Mouse (Mus musculus): ENCODE data around the gene Lix1. TPM values are rescaled to one million over a fixed set of nuclear protein-coding genes. Genes with fewer than 3 reads are reported as not detected.

The Lix1 gene
- polyA plus RNA-seq (2012; rRNA removed) = 1.6 and 1.8 TPM in 2 replicates

DNA sequence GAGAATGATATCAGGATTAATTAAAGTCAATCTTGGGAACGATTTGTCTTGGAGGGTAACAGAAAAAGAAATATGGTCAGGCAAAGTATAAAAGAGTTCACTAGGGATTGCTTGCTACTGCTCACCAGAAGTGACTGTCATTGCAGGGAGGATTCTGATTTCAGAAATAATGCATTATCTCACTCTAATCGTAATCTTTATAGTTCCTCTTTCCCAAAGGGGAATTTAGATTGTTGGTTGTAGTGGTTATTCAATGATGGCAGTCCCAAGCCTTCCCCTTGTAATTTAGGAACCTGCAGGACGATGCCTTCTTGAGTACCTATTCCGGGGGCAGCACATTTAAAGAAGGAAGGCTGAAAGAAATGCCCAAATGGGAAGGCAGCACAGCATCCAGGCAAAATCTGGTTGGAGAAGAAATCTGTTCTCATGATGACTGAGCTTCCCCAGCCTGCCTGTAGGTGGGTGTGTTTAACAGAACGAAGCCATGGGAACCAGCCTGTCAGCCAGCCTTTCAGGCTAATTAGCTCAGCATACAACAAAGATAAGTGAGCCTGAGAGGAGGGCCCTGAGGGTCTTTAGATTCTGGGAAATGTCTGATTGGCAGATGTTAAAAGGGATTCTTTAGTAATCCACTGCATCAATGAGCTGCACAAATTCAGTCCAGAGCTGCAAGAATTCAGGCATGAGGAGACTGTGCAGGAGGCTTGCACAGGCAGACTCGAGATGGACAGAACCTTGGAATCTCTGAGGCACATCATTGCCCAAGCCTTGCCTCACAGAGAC is at the start of gene Lix1:
Gene Lix1 (plus strand): TSS at position 451 of the 783 bp plus-strand sequence.
- no peak for DNase-seq (ENCODE audit: low spot score)

DNA sequence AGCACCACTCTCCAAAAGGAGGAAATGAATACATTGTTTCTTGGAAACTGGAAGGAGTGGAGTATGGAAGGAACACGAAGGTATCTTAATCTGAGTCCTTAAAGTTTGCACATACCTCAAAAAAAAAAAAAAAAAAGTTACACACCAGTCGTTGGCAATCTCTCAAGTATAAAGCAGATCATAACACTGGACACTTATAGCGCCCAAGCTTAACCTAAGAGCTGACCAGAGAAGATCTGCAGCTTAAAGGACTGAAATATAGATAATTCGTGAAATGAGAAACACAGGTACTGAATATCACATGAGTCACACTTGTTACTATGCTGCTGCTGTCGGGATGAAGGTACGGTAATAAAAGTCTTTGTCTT is 28.9 kb upstream of the Lix1 start:
- no peak for DNase-seq (ENCODE audit: low spot score)

DNA sequence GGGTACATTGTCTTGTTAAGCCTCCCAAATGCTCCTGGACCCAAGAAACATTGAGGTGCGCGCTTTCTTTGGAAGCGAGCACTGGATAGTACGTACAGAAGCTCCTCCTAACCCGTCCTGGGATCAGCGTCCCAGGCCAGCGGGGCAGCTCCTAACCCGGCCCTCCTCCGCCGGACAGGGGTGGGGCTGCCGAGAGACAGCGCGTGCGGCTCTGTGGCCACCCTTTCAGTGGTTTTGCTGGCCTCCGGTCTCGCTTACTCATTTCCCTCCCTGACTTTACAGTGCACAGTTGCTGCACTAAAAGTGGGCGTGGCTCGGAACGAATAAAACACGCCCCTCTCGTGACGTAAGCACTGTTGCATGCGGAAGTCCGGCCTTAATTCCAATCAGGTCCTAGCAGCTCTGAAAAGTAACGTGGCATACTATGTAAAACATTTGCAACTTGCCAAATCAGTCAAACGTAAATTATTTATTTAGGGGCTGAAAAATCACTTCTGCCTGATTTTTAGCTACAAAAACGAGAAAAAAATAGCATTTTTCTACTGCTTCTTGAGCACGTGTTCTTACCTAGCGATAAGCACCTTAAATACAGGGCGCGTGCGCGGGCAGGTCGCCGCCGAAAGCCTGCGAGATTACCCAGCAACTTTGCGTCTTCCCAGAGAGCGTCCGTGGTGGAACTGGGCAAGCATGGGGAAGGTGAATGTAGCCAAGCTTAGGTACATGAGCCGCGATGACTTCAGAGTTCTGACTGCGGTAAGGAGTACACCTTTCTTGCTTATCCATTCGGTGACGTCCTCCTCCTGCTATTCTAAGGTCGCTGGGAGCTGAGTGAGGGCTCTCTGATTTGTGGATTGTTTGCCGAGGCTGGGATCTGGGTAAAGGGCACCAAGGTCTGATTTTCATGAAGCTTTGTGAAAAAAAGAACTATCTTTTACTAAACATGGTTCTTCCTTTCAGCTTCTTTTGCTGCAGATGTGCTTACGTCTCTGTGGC is 28.3 kb upstream of the Lix1 start, which contains the start of gene Riok2:
Gene Riok2 (plus strand): TSS at position 392 of the 993 bp plus-strand sequence.
- peak; percentile 72 for DNase-seq (ENCODE audit: low spot score)

DNA sequence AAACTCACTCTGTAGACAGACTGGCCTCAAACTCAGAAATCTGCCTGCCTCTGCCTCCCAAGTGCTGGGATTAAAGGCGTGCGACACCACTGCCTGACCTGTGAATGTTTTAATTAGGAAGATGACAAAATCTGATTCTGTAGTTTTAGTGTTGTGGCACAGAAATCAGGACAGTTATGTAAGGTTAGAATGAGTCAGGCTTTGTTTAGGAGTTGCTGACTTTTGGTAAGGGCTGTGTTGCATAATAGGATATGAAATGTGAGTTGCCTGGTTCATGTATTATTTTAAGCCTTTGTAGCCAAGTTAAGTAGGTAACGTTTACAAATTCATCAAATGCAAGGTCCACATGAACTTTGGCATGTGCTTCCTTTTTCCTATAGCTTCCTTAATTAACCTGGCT is 26.9 kb upstream of the Lix1 start:
- DNase-seq (ENCODE audit: low spot score) = no peak

DNA sequence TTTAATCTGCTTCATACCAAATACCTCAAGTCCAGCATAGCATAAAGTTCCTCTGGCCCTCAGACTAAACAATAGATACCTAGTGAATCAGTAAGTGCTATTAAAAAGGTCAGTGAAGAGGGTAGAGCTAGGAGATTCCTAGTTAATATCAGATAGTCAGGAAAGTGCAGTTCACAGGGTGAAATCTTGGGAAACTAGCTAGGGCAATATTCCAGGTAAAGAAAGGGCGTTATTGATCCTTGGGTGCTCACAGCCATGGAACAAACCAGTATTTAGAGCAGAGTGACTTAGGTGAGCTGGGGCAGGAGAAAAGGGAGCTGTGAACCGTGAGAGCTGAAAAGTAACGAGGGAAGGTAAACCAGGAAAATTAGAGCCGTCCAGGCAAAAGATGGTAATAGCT is 18.8 kb upstream of the Lix1 start:
- no peak for DNase-seq (ENCODE audit: low spot score)

DNA sequence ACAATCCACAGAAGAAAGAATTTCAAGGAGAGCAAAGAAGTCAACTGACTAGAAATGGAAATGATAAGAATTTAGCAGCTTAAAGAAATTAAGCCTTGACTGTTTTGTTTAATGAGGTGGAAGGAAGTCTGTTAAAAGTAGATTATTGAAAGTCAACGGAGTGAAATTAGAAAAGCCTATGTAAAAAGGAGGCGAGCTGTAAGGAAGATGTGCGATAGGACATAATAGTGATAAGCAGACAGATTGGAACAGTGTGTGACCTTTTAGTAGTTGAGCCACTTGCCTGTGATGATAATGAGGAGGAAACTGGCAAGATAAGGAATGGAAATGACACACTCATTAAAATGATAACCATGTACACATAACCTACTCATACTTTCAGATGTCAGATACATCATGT is 18.0 kb upstream of the Lix1 start:
- DNase-seq (ENCODE audit: low spot score) = no peak

DNA sequence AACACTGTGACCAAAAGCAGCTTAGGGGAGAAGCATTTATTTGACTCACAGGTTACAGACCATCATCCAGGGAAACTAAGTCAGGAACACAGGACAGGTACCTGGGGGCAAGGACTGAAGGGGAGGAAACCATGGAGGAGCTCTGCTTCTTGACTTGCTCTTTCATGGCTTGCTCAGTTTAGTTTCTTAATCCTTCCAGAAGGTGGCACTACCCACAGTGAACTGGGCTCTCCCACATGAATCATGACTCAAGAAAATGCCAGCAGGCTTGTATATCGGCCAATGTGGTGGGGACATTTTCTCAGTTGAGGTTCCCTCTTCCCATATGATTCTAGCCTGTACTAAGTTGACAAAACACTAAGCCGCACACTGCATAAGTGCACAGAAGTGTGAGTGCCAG is 16.4 kb upstream of the Lix1 start:
- no peak for DNase-seq (ENCODE audit: low spot score)

DNA sequence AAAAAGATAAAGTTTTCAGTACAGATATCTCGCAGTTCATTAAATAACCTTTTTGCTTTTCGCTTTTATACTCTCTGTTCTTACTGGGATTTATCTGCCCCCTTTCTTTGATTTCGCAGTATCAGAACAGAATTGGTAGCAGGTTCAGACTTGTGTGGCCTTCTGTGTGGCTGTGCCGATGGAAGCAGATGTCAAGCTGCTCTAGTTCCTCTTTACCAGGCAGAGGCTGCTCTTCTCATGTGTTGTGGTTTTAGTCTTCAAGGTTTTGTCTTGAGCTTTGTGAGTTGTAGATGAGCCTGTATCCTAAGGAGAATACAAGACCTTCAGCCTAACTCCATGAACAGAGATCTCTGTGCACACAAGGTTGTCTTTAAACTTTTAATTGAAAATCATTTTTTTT is 10.6 kb upstream of the Lix1 start:
- no peak for DNase-seq (ENCODE audit: low spot score)

DNA sequence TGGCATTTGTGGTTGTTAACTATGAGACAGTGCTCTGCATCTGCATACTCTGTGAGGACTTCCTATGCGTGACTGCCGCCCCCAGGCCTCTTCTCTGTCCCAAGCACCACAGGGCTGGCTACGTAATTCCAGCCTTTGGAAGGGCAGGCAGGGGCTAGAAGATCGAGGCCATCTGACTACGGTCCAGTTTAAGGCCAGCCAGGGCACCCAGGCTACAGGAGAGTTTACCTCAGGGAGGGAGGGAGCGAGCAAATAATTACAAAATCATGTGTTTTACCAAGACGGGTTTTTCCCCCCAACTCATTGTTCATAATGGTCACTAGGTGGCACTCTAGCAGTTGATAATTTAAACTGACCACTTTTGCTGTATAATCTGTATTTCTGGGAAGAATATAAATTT is 9.6 kb upstream of the Lix1 start:
- no peak for DNase-seq (ENCODE audit: low spot score)

DNA sequence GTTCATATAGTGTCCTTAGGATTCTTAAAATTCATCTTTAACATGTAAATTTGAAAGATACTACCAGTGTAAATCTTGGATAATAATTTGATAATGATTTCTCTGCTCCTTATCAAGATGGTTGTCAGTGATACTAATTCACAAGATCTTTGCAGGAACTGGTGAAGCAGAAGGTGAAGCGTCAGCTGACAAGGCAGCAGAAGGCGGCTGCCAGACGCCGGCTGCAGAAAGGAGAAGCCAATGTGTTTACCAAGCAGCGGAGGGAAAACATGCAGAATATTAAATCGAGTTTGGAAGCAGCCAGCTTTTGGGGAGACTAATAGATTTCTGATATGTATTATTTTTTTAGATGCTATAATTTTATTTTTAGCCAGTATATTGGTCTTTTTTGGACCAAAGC is 9.2 kb upstream of the Lix1 start:
- DNase-seq (ENCODE audit: low spot score) = no peak

DNA sequence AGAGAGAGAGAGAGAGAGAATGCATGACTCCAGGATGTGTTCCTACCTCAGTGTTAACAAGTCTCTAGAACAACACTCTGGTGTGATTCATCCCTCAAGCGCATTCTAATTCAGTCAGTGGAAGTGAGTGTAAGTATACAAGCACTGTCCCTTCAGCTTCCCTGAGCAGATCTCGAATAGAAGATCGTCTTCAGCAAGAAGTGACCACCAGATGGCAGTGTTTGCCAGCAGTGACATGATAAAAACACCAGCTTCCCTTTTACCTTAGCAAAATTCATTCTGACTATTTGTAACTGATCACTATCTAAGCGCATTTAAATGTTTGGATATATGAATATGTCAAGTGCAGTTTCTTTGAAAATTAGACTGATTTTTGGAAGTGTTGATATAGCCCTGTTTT is 8.1 kb upstream of the Lix1 start:
- DNase-seq (ENCODE audit: low spot score) = no peak

DNA sequence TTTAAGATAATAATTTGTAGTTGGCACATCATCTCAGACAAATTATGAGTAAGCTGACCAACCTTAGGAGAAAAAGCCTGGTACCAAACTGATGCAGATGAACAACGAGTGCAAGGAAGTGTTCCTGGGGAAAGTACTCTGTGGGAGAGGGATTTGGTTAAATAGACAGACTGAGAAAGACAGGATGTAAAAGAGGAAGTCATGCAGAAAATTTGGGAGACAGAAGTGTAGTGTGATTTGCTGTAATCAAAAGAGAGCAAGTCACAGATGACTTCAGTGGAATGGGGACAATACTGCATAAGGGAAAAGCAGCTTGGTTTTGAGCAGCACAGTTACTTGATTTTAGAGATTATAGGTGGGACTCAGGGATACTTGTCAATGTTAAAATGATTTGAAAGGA is 5.6 kb upstream of the Lix1 start:
- DNase-seq (ENCODE audit: low spot score) = no peak

DNA sequence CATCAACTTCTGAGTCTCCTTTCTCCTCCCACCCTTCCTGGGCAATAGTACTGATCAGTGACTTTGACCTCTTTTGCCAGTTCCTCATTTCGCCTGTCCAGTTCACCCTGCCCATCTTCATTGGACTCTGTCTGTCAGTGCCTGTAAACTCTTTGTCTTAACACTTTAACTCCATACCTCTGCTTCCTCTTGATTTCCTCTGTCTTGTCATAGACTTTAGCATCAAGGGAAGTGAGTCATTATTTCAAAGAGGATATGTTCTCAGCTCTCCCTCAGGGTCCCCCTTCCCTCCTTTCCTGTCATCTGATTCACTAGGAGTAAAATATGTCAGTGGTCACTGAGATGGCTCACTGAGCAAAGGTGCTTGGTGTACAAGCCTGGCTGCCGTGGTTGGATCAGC is 3.8 kb upstream of the Lix1 start:
- no peak for DNase-seq (ENCODE audit: low spot score)

DNA sequence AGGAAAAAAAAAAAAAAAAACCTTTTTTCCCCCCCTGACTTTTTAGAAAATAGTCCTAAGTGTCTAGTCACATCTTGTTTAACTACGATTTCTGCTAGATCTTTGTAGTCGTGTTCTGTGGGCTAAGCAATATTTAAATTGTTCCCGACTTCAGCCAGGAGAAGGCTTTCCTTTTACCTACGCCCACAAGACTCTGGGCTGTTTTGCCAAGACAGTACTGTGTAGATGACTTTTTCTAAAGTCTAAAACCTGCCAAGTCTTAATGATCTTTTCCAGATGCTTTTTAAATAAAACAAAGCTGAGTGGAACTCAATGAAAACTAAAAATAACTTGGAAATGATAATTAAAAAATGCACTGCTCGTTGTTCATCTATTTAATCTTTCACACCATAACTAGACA is 566 bp downstream of the Lix1 start:
- DNase-seq (ENCODE audit: low spot score) = no peak

DNA sequence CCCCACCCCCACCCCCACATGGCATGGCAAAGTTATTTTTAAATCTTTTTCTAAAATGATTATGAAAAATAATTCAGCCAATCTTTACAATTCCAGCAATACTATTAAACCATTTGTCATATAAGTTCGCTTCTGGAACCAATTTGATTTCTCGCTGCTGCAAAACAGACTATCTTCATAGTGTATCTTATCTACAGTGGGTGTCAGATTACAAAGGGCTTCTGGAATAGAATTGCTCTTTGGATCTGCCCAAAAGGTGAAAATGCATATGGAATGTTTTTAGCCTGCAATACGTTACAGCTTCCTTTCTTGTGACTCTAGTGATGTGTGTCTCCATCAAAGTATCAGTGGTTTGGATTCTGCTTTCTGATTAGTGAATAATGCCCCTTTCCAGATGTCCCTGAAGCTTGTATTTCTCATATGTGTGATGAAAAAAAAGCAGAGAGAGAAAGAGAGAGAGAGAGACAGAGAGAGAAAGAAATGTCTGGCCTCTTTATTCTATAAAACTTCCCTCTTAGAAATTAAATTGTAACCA is 1.2 kb downstream of the Lix1 start:
- no peak for DNase-seq (ENCODE audit: low spot score)

DNA sequence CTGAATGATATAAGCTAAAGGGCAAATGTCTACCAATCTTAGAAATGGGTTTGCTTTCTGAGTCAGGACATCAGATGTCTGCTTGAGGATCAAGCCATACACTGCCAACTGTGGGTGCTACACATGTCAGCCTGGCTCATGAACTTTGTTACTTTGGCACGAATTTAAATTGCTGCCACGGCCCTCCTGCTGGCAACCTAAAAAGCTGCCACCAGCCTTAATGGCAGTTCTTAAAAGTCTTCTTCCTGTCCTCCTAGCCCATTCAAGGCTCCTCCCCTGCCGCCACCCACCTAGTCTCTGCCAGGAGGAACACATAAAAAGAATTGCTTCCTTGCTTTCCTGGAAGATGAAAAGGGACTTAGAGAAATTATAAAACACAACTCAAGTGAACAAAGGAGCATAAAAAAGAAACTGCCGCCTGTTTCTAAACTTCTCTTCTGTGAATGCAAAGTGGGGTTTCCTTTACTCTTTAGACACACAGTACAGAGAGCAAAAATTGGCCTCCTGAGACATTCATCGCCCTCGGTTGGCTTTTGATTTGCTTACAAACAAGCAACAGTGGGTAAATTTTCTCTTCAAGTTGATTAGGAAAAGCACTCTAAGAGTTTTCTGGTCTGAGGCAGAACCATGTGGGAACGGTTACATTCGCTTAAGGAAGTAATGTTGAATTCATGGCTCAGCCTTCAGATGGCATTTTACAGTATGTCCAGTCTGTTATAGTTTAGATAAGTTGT is 2.5 kb downstream of the Lix1 start:
- DNase-seq (ENCODE audit: low spot score) = no peak

DNA sequence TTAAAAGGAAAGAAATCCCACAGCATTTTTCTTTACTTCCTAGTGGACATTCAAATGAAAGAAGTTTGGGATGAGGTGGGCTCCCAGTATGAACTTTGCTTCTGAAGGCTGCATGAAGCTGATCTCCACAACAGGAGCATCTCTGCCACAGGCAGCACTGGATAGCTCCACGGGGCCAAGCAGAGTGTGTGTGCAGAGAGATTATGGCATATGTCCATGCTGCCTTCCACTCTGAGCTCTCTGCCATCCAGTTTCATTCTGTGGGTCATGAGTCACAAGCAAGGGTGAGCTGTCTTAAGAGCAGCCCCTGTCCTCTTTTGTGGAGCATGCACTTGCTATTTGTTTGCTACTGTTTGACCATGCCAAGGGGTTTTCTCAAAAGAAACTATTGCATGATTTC is 3.1 kb downstream of the Lix1 start:
- no peak for DNase-seq (ENCODE audit: low spot score)

DNA sequence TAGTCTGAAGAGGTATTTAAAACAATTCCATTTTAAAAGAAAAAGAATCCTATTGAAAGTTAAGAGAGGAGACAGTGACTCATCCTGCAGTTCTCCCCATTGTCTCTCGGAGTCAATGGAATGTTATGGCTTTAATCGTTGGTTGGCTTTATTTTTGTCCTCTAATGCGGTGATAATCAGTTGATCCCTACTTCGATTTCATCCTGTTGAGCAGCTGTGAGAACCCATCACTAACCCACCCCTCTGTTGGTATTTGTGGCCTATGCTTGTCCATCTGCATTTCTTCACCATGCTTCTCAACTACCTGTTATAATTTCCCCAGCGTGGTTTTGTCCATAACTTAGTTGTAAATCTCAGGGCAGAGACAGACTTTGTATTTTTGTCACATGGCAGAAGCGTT is 5.7 kb downstream of the Lix1 start:
- DNase-seq (ENCODE audit: low spot score) = no peak

DNA sequence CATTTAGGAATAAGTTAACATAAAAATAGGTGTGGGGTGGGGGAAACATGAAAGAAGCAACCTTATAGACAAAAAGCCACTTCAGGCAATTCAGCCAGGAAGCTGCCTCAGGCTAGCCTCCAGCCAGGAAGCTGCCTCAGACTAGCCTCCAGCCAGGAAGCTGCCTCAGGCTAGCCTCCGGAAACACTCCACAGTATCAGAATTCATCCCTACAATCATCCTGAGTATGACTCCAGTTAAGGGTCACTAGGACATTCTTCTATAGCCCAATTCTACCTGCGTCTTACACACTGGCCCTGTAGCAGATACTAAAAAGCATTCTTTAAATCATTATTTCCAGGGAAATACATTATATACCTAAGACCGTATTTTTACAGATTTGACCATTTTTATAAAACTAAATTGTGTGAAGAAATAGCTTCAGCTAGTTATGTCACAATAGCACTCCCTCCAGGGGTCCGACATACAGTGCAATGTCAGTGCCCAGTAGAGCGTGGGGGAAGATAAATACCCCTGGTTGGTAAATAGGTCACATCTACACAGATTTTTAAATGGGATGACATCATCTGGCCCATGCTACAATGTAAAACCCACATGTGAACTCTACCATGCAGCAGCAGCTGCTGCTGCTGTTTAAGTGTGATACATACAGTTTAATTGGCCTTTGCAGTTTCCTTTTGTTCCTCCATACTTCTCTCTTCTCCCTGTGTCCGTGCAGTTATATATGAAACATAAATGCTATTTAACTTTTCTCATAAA is 6.4 kb downstream of the Lix1 start:
- no peak for DNase-seq (ENCODE audit: low spot score)

DNA sequence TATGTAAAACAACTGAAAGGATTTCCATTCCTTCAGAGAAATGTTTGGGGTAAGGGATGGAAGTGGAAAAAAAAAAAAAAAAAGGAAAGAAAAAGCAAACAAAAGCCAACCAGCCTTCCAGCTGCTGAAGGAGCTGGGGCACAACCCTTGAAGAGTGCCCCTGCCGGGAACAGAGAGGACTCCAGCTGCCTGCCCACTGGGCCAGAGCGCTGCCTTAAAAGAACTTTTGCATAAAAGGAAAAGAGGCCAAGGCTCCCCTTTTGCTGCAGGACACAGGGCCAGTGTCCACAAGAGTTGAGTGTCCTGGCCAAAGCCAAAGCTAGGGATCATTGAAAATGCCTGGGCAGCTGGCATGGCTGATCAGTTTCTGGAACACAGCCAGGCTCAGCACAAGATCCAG is 7.1 kb downstream of the Lix1 start:
- DNase-seq (ENCODE audit: low spot score) = no peak

DNA sequence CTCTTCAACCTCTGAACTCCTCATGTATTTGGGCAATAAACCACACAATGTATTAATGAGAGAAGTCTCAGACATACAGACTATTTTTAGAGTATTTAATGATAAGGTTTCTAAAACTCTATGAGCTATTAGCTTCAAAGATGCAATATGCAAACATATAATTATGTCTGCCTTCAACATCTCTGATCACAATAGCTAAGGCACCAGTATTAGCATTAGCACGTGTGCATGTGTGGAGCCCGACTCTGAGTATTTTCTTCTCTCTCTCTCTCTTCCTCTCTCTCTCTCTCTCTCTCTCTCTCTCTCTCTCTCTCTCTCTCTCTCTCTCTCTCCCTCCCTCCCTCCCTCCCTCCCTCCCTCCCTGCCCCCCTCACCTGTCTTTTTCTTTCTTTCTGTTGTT is 9.0 kb downstream of the Lix1 start:
- DNase-seq (ENCODE audit: low spot score) = no peak

Data from urinary bladder, adult 2 months (tissue).